Mouse (Mus musculus) CD4-positive, CD25-positive, alpha-beta regulatory T cell, adult 2 months (primary cell): Measurements from ENCODE around the gene Cldn34a.
"Not testable (repeated sequence)": the region's sequence is repeated elsewhere in the genome, so short reads cannot be mapped to it uniquely, and the experiment has no call there.

Source experiments
- DNase-seq: peaks from one replicate; pipeline ENCODE4 v3.0.0-alpha.2; 2012; ENCODE audit warnings: low read depth, low spot score

The Cldn34a gene

GRCm38 (mm10) chrX:152563034-152563433 lies at the start of gene Cldn34a:
Gene Cldn34a, plus strand, starts transcription at chrX:152563334.
- DNase-seq = no peak

DNA sequence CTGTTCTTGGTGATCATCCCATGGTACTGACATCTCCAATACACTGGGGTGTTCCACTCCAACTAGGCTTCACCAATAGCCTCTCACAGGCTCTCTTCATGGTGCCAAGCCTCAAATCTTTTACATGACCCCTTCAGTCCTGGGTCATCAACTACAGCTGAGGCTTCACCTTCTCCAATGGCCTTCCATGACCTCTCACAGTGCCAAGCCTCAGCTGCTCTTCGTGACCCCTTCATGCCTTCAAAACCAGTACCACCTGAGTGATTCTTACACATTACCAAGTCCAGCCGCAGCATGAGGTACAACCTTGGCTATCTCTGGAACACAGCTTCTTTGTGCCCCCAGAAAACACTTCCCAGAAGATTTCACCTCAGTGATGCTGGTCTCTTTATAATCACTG lies 44.5 kb upstream of the Cldn34a start:
- DNase-seq = not testable (repeated sequence)

DNA sequence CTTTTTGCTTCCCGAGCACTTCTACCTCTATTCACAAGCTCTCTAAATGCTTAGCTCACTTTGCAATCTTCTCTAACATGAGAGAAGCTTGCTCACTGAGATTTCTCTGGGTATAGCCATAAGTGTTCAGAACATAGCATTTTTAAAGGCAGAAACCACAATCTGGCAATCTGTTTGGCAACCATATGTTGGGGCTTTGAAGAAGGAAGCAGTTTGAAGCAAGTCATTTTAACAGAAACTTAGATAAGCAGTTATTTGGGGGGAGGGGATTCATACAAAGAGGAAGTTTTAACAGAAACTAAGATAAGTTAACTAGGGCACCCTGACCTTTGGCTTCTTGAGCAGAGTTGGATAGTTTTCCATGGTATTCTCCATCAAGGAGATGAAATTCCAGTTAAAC lies 17.4 kb upstream of the Cldn34a start:
- DNase-seq = no peak

DNA sequence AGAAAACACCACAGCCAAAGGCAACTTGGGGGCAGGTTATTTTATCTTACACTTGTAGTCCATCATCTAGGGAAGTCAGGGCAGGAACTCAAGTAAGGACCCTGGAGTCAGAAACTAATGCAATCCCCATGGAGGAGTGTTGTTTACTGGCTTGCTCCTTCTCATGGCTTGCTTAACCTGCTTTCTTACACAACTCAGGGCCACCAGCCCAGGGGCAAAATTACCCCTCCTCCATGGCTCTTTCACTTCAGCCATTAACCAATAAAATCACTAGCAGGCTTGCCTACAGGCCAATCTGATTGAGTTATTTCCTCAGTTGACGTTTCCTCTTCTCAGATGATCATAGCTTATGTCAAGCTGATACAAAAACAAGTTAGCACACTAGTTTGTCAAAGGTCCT lies 15.0 kb upstream of the Cldn34a start:
- DNase-seq = no peak

DNA sequence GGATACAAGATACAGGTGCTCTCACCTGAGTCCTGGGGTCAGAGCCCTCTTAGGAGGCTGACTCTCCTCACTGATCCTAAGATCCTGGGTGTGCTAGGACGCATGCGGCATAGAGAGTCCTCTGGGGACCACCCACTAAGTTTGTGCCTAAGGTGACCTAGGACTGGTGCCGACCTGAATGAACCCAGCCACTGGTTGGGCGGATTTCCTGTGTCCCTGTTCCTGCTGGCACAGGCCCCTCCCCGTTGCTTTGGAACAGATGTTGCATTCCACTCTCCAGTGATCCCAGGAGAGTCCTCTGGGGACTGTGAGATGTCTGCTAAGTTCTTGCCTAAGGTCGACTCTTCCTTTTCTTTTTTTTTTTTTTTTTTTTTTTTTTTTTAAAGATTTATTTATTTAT lies 5.7 kb upstream of the Cldn34a start:
- DNase-seq = no peak
